8 mouse cellular contexts compared by ENCODE assay signal in genomic region chr11:120316690-120317254, GRCm38 (mm10). TPM values are rescaled to one million over a fixed set of nuclear protein-coding genes. Genes with fewer than 3 reads are reported as not detected.
DNase-seq lines count a peak whose midpoint lies in the region; ATAC-seq lines count a peak whose summit lies in the region.

No protein-coding gene starts in this region.

- H3K4me1 ChIP-seq in heart, embryonic 10.5 days, result peaks cover 37% of the 10 kb centered on the region
- H3K4me1 ChIP-seq in embryonic facial prominence, embryonic 15.5 days, result peaks cover 27% of the 10 kb centered on the region
- H3K4me1 ChIP-seq in liver, embryonic 15.5 days (replicated peaks), result peaks cover 31% of the 10 kb centered on the region
- peaks cover 16% of the 10 kb centered on the region for H3K4me1 ChIP-seq in neural tube, embryonic 11.5 days (ENCODE audit: control insufficient read depth, insufficient read depth, low read length)

- H3K9me3 ChIP-seq in heart, embryonic 10.5 days, result no peaks in the 10 kb centered on the region
- H3K9me3 ChIP-seq in embryonic facial prominence, embryonic 15.5 days (replicated peaks), result no peaks in the 10 kb centered on the region
- H3K9me3 ChIP-seq in liver, embryonic 15.5 days (replicated peaks), result no peaks in the 10 kb centered on the region
- H3K9me3 ChIP-seq in neural tube, embryonic 11.5 days (ENCODE audit: control insufficient read depth, low read length), result no peaks in the 10 kb centered on the region

- peak overlapping the region; percentile 64 for H3K4me3 ChIP-seq in heart, embryonic 10.5 days
- peak overlapping the region; percentile 54 for H3K4me3 ChIP-seq in embryonic facial prominence, embryonic 15.5 days (replicated peaks)
- peak overlapping the region; percentile 62 for H3K4me3 ChIP-seq in liver, embryonic 15.5 days (replicated peaks)
- H3K4me3 ChIP-seq in neural tube, embryonic 11.5 days (ENCODE audit: low read depth, low read length), result peak overlapping the region; percentile 45

- peak; percentile 77 for DNase-seq in heart, embryonic 10.5 days (ENCODE audit: low spot score)
- no peak for DNase-seq in heart, adult 18-20 months
- no peak for DNase-seq in neural tube, embryonic 11.5 days (ENCODE audit: low spot score)
- no peak for DNase-seq in natural killer cell, adult 2 months (ENCODE audit: low spot score in 2 of 2)
- DNase-seq in c-Kit-positive CD71-positive TER-119-positive erythroid progenitor cells, embryonic 14.5 days (ENCODE audit: low spot score), result no peak

- H3K27ac ChIP-seq in heart, embryonic 10.5 days, result peak overlapping the region; percentile 96
- H3K27ac ChIP-seq in embryonic facial prominence, embryonic 15.5 days (replicated peaks), result peak overlapping the region; percentile 96
- H3K27ac ChIP-seq in liver, embryonic 15.5 days (replicated peaks), result peak overlapping the region; percentile 89
- peak overlapping the region; percentile 93 for H3K27ac ChIP-seq in neural tube, embryonic 11.5 days (ENCODE audit: low read depth, low read length)

- no peak for ATAC-seq in embryonic facial prominence, embryonic 15.5 days (ENCODE audit: insufficient number of reproducible peaks, low FRiP score, low TSS enrichment, low read depth)
- peak; percentile 6 for ATAC-seq in inflammation-experienced regulatory T-cells, adult 6 months
- peak; percentile 54 for ATAC-seq in liver, embryonic 15.5 days (ENCODE audit: insufficient read depth)
- ATAC-seq in neural tube, embryonic 11.5 days (ENCODE audit: insufficient read depth, low FRiP score, low TSS enrichment), result peak; percentile 22; the same call in 1 of the 2 replicates

- peak overlapping the region; percentile 88 for H3K4me2 ChIP-seq in embryonic facial prominence, embryonic 15.5 days (replicated peaks)
- peak overlapping the region; percentile 95 for H3K4me2 ChIP-seq in liver, embryonic 15.5 days
- H3K4me2 ChIP-seq in neural tube, embryonic 11.5 days (ENCODE audit: low read depth), result peak overlapping the region; percentile 93

- H3K36me3 ChIP-seq in heart, embryonic 10.5 days, result no peaks in the 10 kb centered on the region
- no peaks in the 10 kb centered on the region for H3K36me3 ChIP-seq in embryonic facial prominence, embryonic 15.5 days
- H3K36me3 ChIP-seq in liver, embryonic 15.5 days (replicated peaks), result no peaks in the 10 kb centered on the region
- no peaks in the 10 kb centered on the region for H3K36me3 ChIP-seq in neural tube, embryonic 11.5 days (ENCODE audit: control insufficient read depth, insufficient read depth, low read length)

- H3K9ac ChIP-seq in embryonic facial prominence, embryonic 15.5 days, result peak overlapping the region; percentile 73
- H3K9ac ChIP-seq in liver, embryonic 15.5 days, result peak overlapping the region; percentile 68
- peak overlapping the region; percentile 79 for H3K9ac ChIP-seq in neural tube, embryonic 11.5 days (ENCODE audit: low read length)

- 20% methylated on average over 13 of the region's 13 CpGs for WGBS in heart, embryonic 10.5 days
- WGBS in embryonic facial prominence, embryonic 15.5 days, result 14% methylated on average over 13 of the region's 13 CpGs
- WGBS in liver, embryonic 15.5 days (ENCODE audit: insufficient replicate concordance), result 8% methylated on average over 13 of the region's 13 CpGs
- 22% methylated on average over 13 of the region's 13 CpGs for WGBS in neural tube, embryonic 11.5 days

- no peaks in the 10 kb centered on the region for H3K27me3 ChIP-seq in heart, embryonic 10.5 days (ENCODE audit: insufficient read depth, poor library complexity, severe bottlenecking)
- H3K27me3 ChIP-seq in embryonic facial prominence, embryonic 15.5 days, result no peaks in the 10 kb centered on the region
- no peaks in the 10 kb centered on the region for H3K27me3 ChIP-seq in liver, embryonic 15.5 days
- H3K27me3 ChIP-seq in neural tube, embryonic 11.5 days (ENCODE audit: control insufficient read depth, insufficient read depth, low read length), result no peaks in the 10 kb centered on the region

RNA-seq across cellular contexts. Expression of gene Actg1, which starts 31.6 kb away (rescaled TPM):
- 1,513 and 2,033 TPM in 2 replicates for polyA plus RNA-seq in heart, embryonic 10.5 days (2016; fragmentation: Nextera tagmentation; extraction: Ambion mirVana)
- total RNA-seq in heart, adult 18-20 months (2021), result 100 to 1,000 TPM; 286 to 296 TPM
- 2,143 and 2,279 TPM in 2 replicates for polyA plus RNA-seq in embryonic facial prominence, embryonic 15.5 days (2015; fragmentation: Nextera tagmentation; extraction: Ambion mirVana)
- polyA plus RNA-seq in inflammation-experienced regulatory T-cells, adult 6 months (2017; shearing (Covaris generic)), result 1,000 to 10,000 TPM; 2,239 to 4,634 (median 2,897) TPM
- polyA plus RNA-seq in liver, embryonic 15.5 days (2015; fragmentation: Nextera tagmentation; extraction: Ambion mirVana), result 559 and 587 TPM in 2 replicates
- 3,675 and 3,804 TPM in 2 replicates for polyA plus RNA-seq in neural tube, embryonic 11.5 days (2014; fragmentation: Nextera tagmentation; extraction: Ambion mirVana)

RNA-seq across cellular contexts. Expression of gene Fscn2, which starts 44.6 kb away (rescaled TPM):
- polyA plus RNA-seq in heart, embryonic 10.5 days (2016; fragmentation: Nextera tagmentation; extraction: Ambion mirVana), result 0.25 and 0.49 TPM in 2 replicates
- not detected for total RNA-seq in heart, adult 18-20 months (2021)
- 0.98 and 1.1 TPM in 2 replicates for polyA plus RNA-seq in embryonic facial prominence, embryonic 15.5 days (2015; fragmentation: Nextera tagmentation; extraction: Ambion mirVana)
- polyA plus RNA-seq in inflammation-experienced regulatory T-cells, adult 6 months (2017; shearing (Covaris generic)), result under 1 TPM in 1 of 3 experiments, not detected in 2; 0.98 TPM
- not detected in 2 replicates for polyA plus RNA-seq in liver, embryonic 15.5 days (2015; fragmentation: Nextera tagmentation; extraction: Ambion mirVana)
- polyA plus RNA-seq in neural tube, embryonic 11.5 days (2014; fragmentation: Nextera tagmentation; extraction: Ambion mirVana), result 0.42 and 0.81 TPM in 2 replicates
